Mouse (Mus musculus) CH12.LX (cell line): ENCODE results near the gene Fam118a. TPM values are rescaled to one million over a fixed set of nuclear protein-coding genes. Genes with fewer than 3 reads are reported as not detected.

ENCODE experiments used
- DNase-seq: peaks from one replicate; pipeline ENCODE4 v3.0.0-alpha.2; 2013; ENCODE audit errors: extremely low read depth
- H3K27ac ChIP-seq: 2 replicates; pipeline ENCODE4 v1.5.1; 2012; ENCODE audit warnings: low read depth, mild to moderate bottlenecking, control low read depth, moderate library complexity; ENCODE audit not compliant: insufficient read depth
- H3K27me3 ChIP-seq: replicated peaks from 2 replicates; pipeline ENCODE3; 2012; ENCODE audit warnings: inconsistent platforms
- H3K36me3 ChIP-seq, 2 experiments: replicated peaks in 1 of 2; 2 replicates each; pipeline versions ENCODE3 to v1.6.1; 2012; ENCODE audit warnings: inconsistent platforms in 1 of 2, low read length in 1 of 2, mild to moderate bottlenecking in 1 of 2, mixed read lengths in 1 of 2, moderate library complexity in 1 of 2; ENCODE audit not compliant: control insufficient read depth in 1 of 2, insufficient read depth in 1 of 2
- H3K4me1 ChIP-seq, 2 experiments: 2 replicates each; pipeline ENCODE4 v1.6.1; 2012; ENCODE audit warnings: inconsistent platforms in 1 of 2, moderate library complexity in 1 of 2; ENCODE audit not compliant: insufficient read depth in 2 of 2, control insufficient read depth in 1 of 2
- H3K4me2 ChIP-seq: 2 replicates; pipeline ENCODE4 v1.6.1; 2012; ENCODE audit warnings: low read depth, mild to moderate bottlenecking, control low read depth; ENCODE audit not compliant: poor library complexity, insufficient read depth, severe bottlenecking
- H3K4me3 ChIP-seq, 3 experiments: fragments of 150-350 bp in 1 of 3; sonication (generic) in 1 of 3; replicated peaks in 1 of 3; 2 replicates each; pipeline versions ENCODE3 to v1.5.1; 2011 to 2012; ENCODE audit warnings: low read depth in 2 of 3, low read length in 2 of 3, mild to moderate bottlenecking in 2 of 3, moderate library complexity in 2 of 3, control low read depth in 1 of 3, improper control_type of control experiment in 1 of 3, inconsistent platforms in 1 of 3, mixed read lengths in 1 of 3; ENCODE audit not compliant: poor library complexity in 1 of 3
- H3K79me2 ChIP-seq: replicated peaks from 2 replicates; pipeline ENCODE4 v1.6.1; 2012; ENCODE audit warnings: mild to moderate bottlenecking, moderate library complexity; ENCODE audit not compliant: control insufficient read depth, poor library complexity, insufficient read depth, severe bottlenecking; ENCODE audit errors: extremely low read depth
- H3K9ac ChIP-seq: 2 replicates; pipeline ENCODE4 v1.6.1; 2012; ENCODE audit warnings: low read depth, mild to moderate bottlenecking, control low read depth, moderate library complexity; ENCODE audit not compliant: insufficient read depth
- H3K9me3 ChIP-seq: replicated peaks from 2 replicates; pipeline ENCODE3; 2012; ENCODE audit warnings: low read length, inconsistent platforms, mixed read lengths
- BHLHE40 ChIP-seq: IDR thresholded peaks from 2 replicates; pipeline ENCODE4 v1.6.1; 2011; ENCODE audit warnings: mild to moderate bottlenecking, low read depth, low read length, improper control_type of control experiment
- CHD1 ChIP-seq: IDR thresholded peaks from 2 replicates; pipeline ENCODE4 v1.6.1; 2012; ENCODE audit warnings: low read depth, low read length, improper control_type of control experiment, inconsistent platforms
- CHD2 ChIP-seq: IDR thresholded peaks from 2 replicates; pipeline ENCODE4 v1.6.1; 2011; ENCODE audit warnings: low read length, improper control_type of control experiment
- CTCF ChIP-seq, 2 experiments: IDR thresholded peaks in 1 of 2; conservative IDR thresholded peaks in 1 of 2; 2 replicates each; pipeline ENCODE4 v1.5.1; 2011 to 2012; ENCODE audit warnings: low read depth in 2 of 2, low read length in 2 of 2, improper control_type of control experiment in 1 of 2, inconsistent platforms in 1 of 2, mild to moderate bottlenecking in 1 of 2, moderate library complexity in 1 of 2
- E2F4 ChIP-seq: IDR thresholded peaks from 2 replicates; pipeline ENCODE4 v1.6.1; 2011; ENCODE audit warnings: low read depth, low read length, improper control_type of control experiment; ENCODE audit not compliant: insufficient replicate concordance
- ETS1 ChIP-seq: conservative IDR thresholded peaks from 2 replicates; pipeline ENCODE4 v1.6.1; 2012; ENCODE audit warnings: low read depth, mild to moderate bottlenecking, inconsistent platforms, low read length, improper control_type of control experiment, moderate library complexity
- GABPA ChIP-seq: IDR thresholded peaks from 2 replicates; pipeline ENCODE4 v1.6.1; 2012; ENCODE audit warnings: low read depth, low read length, improper control_type of control experiment, inconsistent platforms; ENCODE audit not compliant: insufficient replicate concordance
- JUN ChIP-seq: IDR thresholded peaks from 2 replicates; pipeline ENCODE4 v1.6.1; 2011; ENCODE audit warnings: low read depth, mild to moderate bottlenecking, low read length, improper control_type of control experiment, moderate library complexity; ENCODE audit not compliant: insufficient read depth
- KAT2A ChIP-seq: IDR thresholded peaks from 2 replicates; pipeline ENCODE4 v1.6.1; 2012; ENCODE audit warnings: low read length, improper control_type of control experiment, inconsistent platforms; ENCODE audit not compliant: insufficient replicate concordance
- MAFK ChIP-seq: IDR thresholded peaks from 2 replicates; pipeline ENCODE4 v1.6.1; 2011; ENCODE audit warnings: low read length, improper control_type of control experiment; ENCODE audit not compliant: insufficient replicate concordance
- MAX ChIP-seq: IDR thresholded peaks from 2 replicates; pipeline ENCODE4 v1.6.1; 2011; ENCODE audit warnings: low read length, improper control_type of control experiment
- MAZ ChIP-seq: IDR thresholded peaks from 2 replicates; pipeline ENCODE4 v1.6.1; 2012; ENCODE audit warnings: low read depth, mild to moderate bottlenecking, inconsistent platforms, low read length, improper control_type of control experiment, moderate library complexity
- MEF2A ChIP-seq: IDR thresholded peaks from 2 replicates; pipeline ENCODE4 v1.6.1; 2014; ENCODE audit warnings: low read depth, mild to moderate bottlenecking, inconsistent platforms, low read length, improper control_type of control experiment, borderline replicate concordance
- MYC ChIP-seq: IDR thresholded peaks from 2 replicates; pipeline ENCODE4 v1.6.1; 2011; ENCODE audit warnings: low read depth, mild to moderate bottlenecking, improper control_type of control experiment, low read length
- NRF1 ChIP-seq: IDR thresholded peaks from 2 replicates; pipeline ENCODE4 v1.6.1; 2014; ENCODE audit warnings: low read depth, mild to moderate bottlenecking, inconsistent platforms, low read length, improper control_type of control experiment, moderate library complexity
- PAX5 ChIP-seq: IDR thresholded peaks from 2 replicates; pipeline ENCODE4 v1.6.1; 2012; ENCODE audit warnings: low read length, inconsistent platforms, mixed read lengths
- POLR2A ChIP-seq: IDR thresholded peaks from 2 replicates; pipeline ENCODE4 v1.6.1; 2011; ENCODE audit warnings: low read depth, mild to moderate bottlenecking, improper control_type of control experiment, low read length
- POLR2AphosphoS2 ChIP-seq: IDR thresholded peaks from 2 replicates; pipeline ENCODE4 v1.6.1; 2011; ENCODE audit warnings: low read depth, low read length, improper control_type of control experiment
- RAD21 ChIP-seq: IDR thresholded peaks from 2 replicates; pipeline ENCODE4 v1.6.1; 2011; ENCODE audit warnings: low read depth, mild to moderate bottlenecking, low read length, improper control_type of control experiment, moderate library complexity
- RCOR1 ChIP-seq: conservative IDR thresholded peaks from 2 replicates; pipeline ENCODE4 v1.6.1; 2012; ENCODE audit warnings: low read depth, mild to moderate bottlenecking, inconsistent platforms, low read length, improper control_type of control experiment
- SMC3 ChIP-seq: IDR thresholded peaks from 2 replicates; pipeline ENCODE4 v1.6.1; 2011; ENCODE audit warnings: low read depth, low read length, improper control_type of control experiment
- TBP ChIP-seq: conservative IDR thresholded peaks from 2 replicates; pipeline ENCODE4 v1.6.1; 2011; ENCODE audit warnings: low read depth, low read length, improper control_type of control experiment
- TCF12 ChIP-seq: IDR thresholded peaks from 2 replicates; pipeline ENCODE4 v1.6.1; 2014; ENCODE audit warnings: low read depth, mild to moderate bottlenecking, inconsistent platforms, low read length, improper control_type of control experiment
- UBTF ChIP-seq: IDR thresholded peaks from 2 replicates; pipeline ENCODE4 v1.6.1; 2012; ENCODE audit warnings: low read depth, mild to moderate bottlenecking, inconsistent platforms, low read length, improper control_type of control experiment, moderate library complexity
- USF1 ChIP-seq: IDR thresholded peaks from 2 replicates; pipeline ENCODE4 v1.6.1; 2014; ENCODE audit warnings: low read depth, mild to moderate bottlenecking, inconsistent platforms, low read length, improper control_type of control experiment
- USF2 ChIP-seq: conservative IDR thresholded peaks from 2 replicates; pipeline ENCODE4 v1.6.1; 2011; ENCODE audit warnings: low read depth, low read length, improper control_type of control experiment
- ZC3H11A ChIP-seq: IDR thresholded peaks from 2 replicates; pipeline ENCODE4 v1.6.1; 2012; ENCODE audit warnings: low read depth, mild to moderate bottlenecking, inconsistent platforms, low read length, improper control_type of control experiment
- ZKSCAN1 ChIP-seq: IDR thresholded peaks from 2 replicates; pipeline ENCODE4 v1.6.1; 2012; ENCODE audit warnings: low read depth, inconsistent platforms, low read length, improper control_type of control experiment, borderline replicate concordance
- ZNF384 ChIP-seq: IDR thresholded peaks from 2 replicates; pipeline ENCODE4 v1.6.1; 2012; ENCODE audit warnings: low read depth, low read length, improper control_type of control experiment, inconsistent platforms
- dilution Hi-C: fragments of 300-500 bp; cut with MboI; formaldehyde crosslinking; loops from 2 replicates; pipeline ENCODE4 v1.14.3; 2020; ENCODE audit warnings: low sequenced_read_pairs; ENCODE audit not compliant: extremely low pct_unique_long_range_greater_than_20kb, extremely low pct_ligation_motif_present
- in situ Hi-C: fragments of 300-500 bp; cut with MboI; formaldehyde crosslinking; loops from 3 replicates; pipeline ENCODE4 v1.14.3; 2019; ENCODE audit warnings: low sequenced_read_pairs, low pct_ligation_motif_present, low pct_unique_long_range_greater_than_20kb, mixed read lengths
- polyA plus RNA-seq: library from polyadenylated mRNA; unstranded; fragments of >175 nt; gene quantifications from 2 replicates; pipeline ENCODE4 v1.2.1, GENCODE M21; 2012; ENCODE audit warnings: low read depth; ENCODE audit not compliant: insufficient read length
- total RNA-seq, 2 experiments: library from RNA; depleted of rRNA; stranded (reverse); fragments of 300-350 nt in 1 of 2; fragments of >200 nt in 1 of 2; gene quantifications; 2 replicates each; pipeline ENCODE4 v1.2.3; 2012 to 2014

The Fam118a gene
- total and polyA plus RNA-seq, 3 experiments: 13.1 to 18.2 (median 15.0) TPM

GRCm38 (mm10) chr15:85063421-85063820 lies 34.7 kb downstream of the Fam118a start:
- in situ Hi-C loops: no loop called here

GRCm38 (mm10) chr15:85070561-85070960 lies 41.8 kb downstream of the Fam118a start:
- no peaks in the 10 kb centered on the region for H3K79me2 ChIP-seq
- no peaks in the 10 kb centered on the region for H3K9me3 ChIP-seq
- in situ Hi-C loops: loop anchor here (10.0 kb wide), 1 partner anchor 66 kb away; no protein-coding TSS in a partner anchor
- peak; percentile 47 for DNase-seq
- no peak overlapping the region for H3K9ac ChIP-seq
- H3K4me2 ChIP-seq: no peak overlapping the region
- H3K36me3 ChIP-seq: no peaks in the 10 kb centered on the region
- no peak for TF ChIP-seq E2F4
- TF ChIP-seq ZNF384: no peak
- TF ChIP-seq MAZ: no peak
- TF ChIP-seq RAD21: peak; percentile 92
- no peak for TF ChIP-seq MEF2A
- TF ChIP-seq USF1: no peak
- TF ChIP-seq ETS1: no peak
- no peak for TF ChIP-seq CHD2
- no peak for TF ChIP-seq RCOR1
- no peak for TF ChIP-seq JUN
- no peak for TF ChIP-seq UBTF
- TF ChIP-seq USF2: no peak
- no peak for TF ChIP-seq POLR2AphosphoS2
- TF ChIP-seq PAX5: no peak
- 0 out of 2 replicates have a peak, but pooled peaks have one; percentile 13 for TF ChIP-seq TBP
- peak; percentile 87 for TF ChIP-seq SMC3
- peak; percentile 85 to 92 for TF ChIP-seq CTCF (conservative IDR thresholded peaks at IDR 0.05 in 1 of 2, IDR thresholded peaks at IDR 0.05 in 1 of 2; ENCODE audit: low read depth in 2 of 2, low read length in 2 of 2)
- no peak for TF ChIP-seq CHD1
- no peak for TF ChIP-seq GABPA
- TF ChIP-seq MAFK: no peak
- H3K27me3 ChIP-seq: no peaks in the 10 kb centered on the region
- H3K4me3 ChIP-seq: no peak overlapping the region
- H3K4me1 ChIP-seq: no peaks in the 10 kb centered on the region
- H3K27ac ChIP-seq: no peak overlapping the region
- dilution Hi-C loops: no loop called here

More at GRCm38 (mm10) chr15:85063421-85063820, 34.7 kb downstream of the Fam118a start:
- dilution Hi-C loops: no loop called here
- Histone ChIP-seq H3K9ac (no peak overlapping the region), H3K27me3 (no peaks in the 10 kb centered on the region), H3K4me3 (no peak overlapping the region), H3K36me3 (peaks cover 11 to 37% of the 10 kb centered on the region in 2 experiments), H3K4me2 (no peak overlapping the region), H3K4me1 (no peaks in the 10 kb centered on the region), H3K79me2 (no peaks in the 10 kb centered on the region)
- TF ChIP-seq CHD2 (no peak), ZKSCAN1 (no peak), NRF1 (no peak), POLR2AphosphoS2 (no peak), MEF2A (no peak), POLR2A (no peak), KAT2A (no peak), USF1 (no peak), TCF12 (no peak), MYC (no peak), MAFK (no peak), ZC3H11A (no peak), MAX (no peak), CTCF (conservative IDR thresholded peaks at IDR 0.05 in 1 of 2, IDR thresholded peaks at IDR 0.05 in 1 of 2; ENCODE audit: low read depth in 2 of 2, low read length in 2 of 2) (no peak), ETS1 (no peak), E2F4 (no peak), BHLHE40 (no peak), JUN (no peak)
- TF ChIP-seq, all 38 proteins: peak for 0
- no peak overlapping the region for H3K27ac ChIP-seq
- H3K9me3 ChIP-seq: no peaks in the 10 kb centered on the region
- no peak for DNase-seq
